ENCODE assay signal across 8 mouse cellular contexts in the genomic region with DNA sequence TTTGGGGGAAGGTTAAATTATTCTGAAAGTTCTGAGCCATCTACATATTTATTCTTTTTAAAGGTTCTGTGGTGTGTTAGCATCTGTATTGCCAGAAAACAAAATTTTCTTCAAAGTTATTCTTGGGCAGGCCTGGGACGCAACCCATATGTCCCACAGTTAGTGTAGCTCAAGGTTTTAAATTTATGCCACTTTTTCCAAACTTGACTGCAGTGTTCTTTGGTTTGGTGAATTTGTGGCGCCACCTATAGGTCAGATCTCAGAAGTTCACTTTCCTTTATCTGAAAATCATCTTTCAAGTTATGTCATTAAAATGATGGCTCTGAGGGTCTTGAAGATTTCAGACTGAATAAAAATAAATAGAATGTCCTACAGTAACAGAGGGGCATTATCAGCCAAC.
DNase-seq lines count a peak whose midpoint lies in the region; ATAC-seq and TF ChIP-seq lines count a peak whose summit lies in the region.

No protein-coding gene starts in this region.

- H3K9me3 ChIP-seq in heart, embryonic 11.5 days (replicated peaks; ENCODE audit: control insufficient read depth, low read length) = no peaks in the 10 kb centered on the region
- H3K9me3 ChIP-seq in neural tube, embryonic 15.5 days (replicated peaks) = no peaks in the 10 kb centered on the region

- peak; percentile 2 to 38 for DNase-seq in heart, adult 18-20 months
- peak; percentile 3 to 6 for DNase-seq in spleen, adult 2 months (ENCODE audit: low read depth in 1 of 2, low spot score in 2 of 2)
- DNase-seq in spleen, postnatal 4 days (ENCODE audit: low spot score in 2 of 2) = no peak
- DNase-seq in layer of hippocampus, adult 2 months (ENCODE audit: low spot score in 2 of 2) = peak; percentile 39 to 75
- DNase-seq in gastrocnemius, postnatal 25 days = no peak

- no peaks in the 10 kb centered on the region for H3K27me3 ChIP-seq in heart, embryonic 11.5 days (ENCODE audit: control insufficient read depth, insufficient read depth, low read length)
- no peaks in the 10 kb centered on the region for H3K27me3 ChIP-seq in spleen, adult 2 months (ENCODE audit: control insufficient read depth, insufficient read depth, low read length)
- H3K27me3 ChIP-seq in neural tube, embryonic 15.5 days (replicated peaks) = no peaks in the 10 kb centered on the region

- no peak for TF ChIP-seq POLR2A in spleen, adult 2 months (IDR thresholded peaks at IDR 0.05; ENCODE audit: low read depth, low read length)

- H3K4me2 ChIP-seq in heart, embryonic 11.5 days = no peak overlapping the region
- H3K4me2 ChIP-seq in neural tube, embryonic 15.5 days = no peak overlapping the region

- no peak overlapping the region for H3K9ac ChIP-seq in heart, embryonic 11.5 days (ENCODE audit: low read depth, low read length)
- no peak overlapping the region for H3K9ac ChIP-seq in neural tube, embryonic 15.5 days (replicated peaks)

- no peaks in the 10 kb centered on the region for H3K4me1 ChIP-seq in heart, embryonic 11.5 days (ENCODE audit: control insufficient read depth, insufficient read depth, low read length)
- no peaks in the 10 kb centered on the region for H3K4me1 ChIP-seq in spleen, adult 2 months (ENCODE audit: control insufficient read depth, insufficient read depth, insufficient read length)
- H3K4me1 ChIP-seq in neural tube, embryonic 15.5 days = peaks cover 7% of the 10 kb centered on the region; the same call in 1 of the 2 replicates

- ATAC-seq in heart, embryonic 11.5 days (replicated peaks; ENCODE audit: insufficient number of reproducible peaks, low FRiP score, low TSS enrichment) = no peak
- ATAC-seq in common myeloid progenitor, adult 5-6 weeks (replicated peaks; ENCODE audit: low read depth, poor library complexity, severe bottlenecking) = 0 out of 2 replicates have a peak, but pooled peaks have one; percentile 32
- no peak for ATAC-seq in neural tube, embryonic 15.5 days (ENCODE audit: low FRiP score)

- H3K36me3 ChIP-seq in heart, embryonic 11.5 days (ENCODE audit: control insufficient read depth, insufficient read depth, low read length) = no peaks in the 10 kb centered on the region
- no peaks in the 10 kb centered on the region for H3K36me3 ChIP-seq in spleen, adult 2 months (ENCODE audit: control insufficient read depth, insufficient read depth, low read length)
- no peaks in the 10 kb centered on the region for H3K36me3 ChIP-seq in neural tube, embryonic 15.5 days

- no peak overlapping the region for H3K4me3 ChIP-seq in heart, embryonic 11.5 days (ENCODE audit: low read depth, low read length)
- no peak overlapping the region for H3K4me3 ChIP-seq in spleen, adult 2 months (ENCODE audit: extremely low read depth, insufficient read depth, insufficient read length)
- no peak overlapping the region for H3K4me3 ChIP-seq in layer of hippocampus, adult 2 months
- no peak overlapping the region for H3K4me3 ChIP-seq in neural tube, embryonic 15.5 days (replicated peaks)

- TF ChIP-seq CTCF in spleen, adult 2 months (IDR thresholded peaks at IDR 0.05; ENCODE audit: extremely low read depth, insufficient read depth, insufficient read length, insufficient replicate concordance) = no peak
- peak; percentile 92 for TF ChIP-seq CTCF in layer of hippocampus, adult 2 months (conservative IDR thresholded peaks at IDR 0.05)

- H3K27ac ChIP-seq in heart, embryonic 11.5 days (ENCODE audit: low read depth, low read length) = no peak overlapping the region
- no peak overlapping the region for H3K27ac ChIP-seq in spleen, adult 2 months (ENCODE audit: insufficient read depth, low read length)
- no peak overlapping the region for H3K27ac ChIP-seq in layer of hippocampus, adult 2 months
- peak overlapping the region; percentile 58 for H3K27ac ChIP-seq in neural tube, embryonic 15.5 days (replicated peaks)

- WGBS in heart, embryonic 11.5 days (ENCODE audit: insufficient replicate concordance) = 12% methylated on average over 2 of the region's 2 CpGs
- 10% methylated on average over 2 of the region's 2 CpGs for WGBS in spleen, adult 2 months
- 9% methylated on average over 2 of the region's 2 CpGs for WGBS in neural tube, embryonic 15.5 days

Comparison
In these comparisons a context has a peak if more than half of its experiments do, and no peak if none do; other contexts are left out.
1. DNase-seq: peak in heart, adult 18-20 months (2 of 2), spleen, adult 2 months (2 of 2) and layer of hippocampus, adult 2 months (2 of 2); none in spleen, postnatal 4 days (0 of 2) and gastrocnemius, postnatal 25 days (single experiment).